Mouse (Mus musculus): Measurements from ENCODE around the gene Calcoco1. TPM values are rescaled to one million over a fixed set of nuclear protein-coding genes. Genes with fewer than 3 reads are reported as not detected.

Gene Calcoco1
- polyA plus RNA-seq, 1 experiment from 2014 or later = 21.9 TPM

- Histone ChIP-seq H3K27me3 (ENCODE audit: poor library complexity, severe bottlenecking) (peaks cover 100% of the 10 kb centered on the region), H3K4me3 (peak overlapping the region; percentile 57), H3K9me3 (no peaks in the 10 kb centered on the region), H3K27ac (peak overlapping the region; percentile 79), H3K4me1 (peaks cover 58% of the 10 kb centered on the region), H3K36me3 (replicated peaks) (no peaks in the 10 kb centered on the region)
- WGBS = under 1% methylated on average over 72 of the region's 75 CpGs
- peak; percentile 70 for DNase-seq (ENCODE audit: extremely low spot score, low spot score)
Measured at GRCm38 (mm10) chr15:102746488-102747285, 24.7 kb upstream of the Calcoco1 start.

GRCm38 (mm10) chr15:102746126-102746487 is 24.1 kb upstream of the Calcoco1 start:
- 6% methylated on average over 11 of the region's 11 CpGs for WGBS
- peak overlapping the region; percentile 57 for H3K4me3 ChIP-seq
- H3K27me3 ChIP-seq (ENCODE audit: poor library complexity, severe bottlenecking) = peaks cover 100% of the 10 kb centered on the region
- peak overlapping the region; percentile 79 for H3K27ac ChIP-seq
- H3K9me3 ChIP-seq = no peaks in the 10 kb centered on the region
- DNase-seq (ENCODE audit: extremely low spot score, low spot score) = no peak
- H3K4me1 ChIP-seq = peaks cover 58% of the 10 kb centered on the region
- H3K36me3 ChIP-seq (replicated peaks) = no peaks in the 10 kb centered on the region

- Histone ChIP-seq H3K4me1 (peaks cover 58% of the 10 kb centered on the region), H3K36me3 (replicated peaks) (no peaks in the 10 kb centered on the region), H3K27ac (no peak overlapping the region), H3K9me3 (no peaks in the 10 kb centered on the region), H3K4me3 (no peak overlapping the region), H3K27me3 (ENCODE audit: poor library complexity, severe bottlenecking) (peaks cover 99% of the 10 kb centered on the region)
- DNase-seq (ENCODE audit: extremely low spot score, low spot score) = no peak
- WGBS = 15% methylated on average over 5 of the region's 5 CpGs
Measured at GRCm38 (mm10) chr15:102745387-102745786, 23.4 kb upstream of the Calcoco1 start.

- no peak overlapping the region for H3K4me3 ChIP-seq
- H3K27me3 ChIP-seq (ENCODE audit: poor library complexity, severe bottlenecking) = peaks cover 99% of the 10 kb centered on the region
- peak overlapping the region; percentile 83; the same call in 1 of the 2 replicates for H3K27ac ChIP-seq
- H3K4me1 ChIP-seq = peaks cover 62% of the 10 kb centered on the region
- 5% methylated on average over 9 of the region's 9 CpGs for WGBS
- DNase-seq (ENCODE audit: extremely low spot score, low spot score) = no peak
- H3K9me3 ChIP-seq = no peaks in the 10 kb centered on the region
- H3K36me3 ChIP-seq (replicated peaks) = no peaks in the 10 kb centered on the region
Measured at GRCm38 (mm10) chr15:102744831-102745230, 22.9 kb upstream of the Calcoco1 start.

- Histone ChIP-seq H3K4me1 (peaks cover 65% of the 10 kb centered on the region), H3K4me3 (peak overlapping the region; percentile 28; the same call in 1 of the 2 replicates), H3K36me3 (replicated peaks) (no peaks in the 10 kb centered on the region), H3K27me3 (ENCODE audit: poor library complexity, severe bottlenecking) (peaks cover 99% of the 10 kb centered on the region), H3K9me3 (no peaks in the 10 kb centered on the region), H3K27ac (peak overlapping the region; percentile 83)
- peak; percentile 29 for DNase-seq (ENCODE audit: extremely low spot score, low spot score)
- WGBS = 6% methylated on average over 7 of the region's 7 CpGs
Measured at GRCm38 (mm10) chr15:102744416-102744815, 22.4 kb upstream of the Calcoco1 start.

- Histone ChIP-seq H3K27ac (peak overlapping the region; percentile 83), H3K4me1 (peaks cover 65% of the 10 kb centered on the region), H3K36me3 (replicated peaks) (no peaks in the 10 kb centered on the region), H3K4me3 (peak overlapping the region; percentile 28), H3K9me3 (no peaks in the 10 kb centered on the region), H3K27me3 (ENCODE audit: poor library complexity, severe bottlenecking) (peaks cover 99% of the 10 kb centered on the region)
- 0% methylated on average over 14 of the region's 14 CpGs for WGBS
- peak; percentile 76 for DNase-seq (ENCODE audit: extremely low spot score, low spot score)
Measured at GRCm38 (mm10) chr15:102743996-102744395, 22.0 kb upstream of the Calcoco1 start.

- H3K9me3 ChIP-seq = no peaks in the 10 kb centered on the region
- H3K4me3 ChIP-seq = 0 out of 2 replicates have a peak overlapping the region, but pooled peaks have one; percentile 5
- no peak for DNase-seq (ENCODE audit: extremely low spot score, low spot score)
- no peaks in the 10 kb centered on the region for H3K36me3 ChIP-seq (replicated peaks)
- peaks cover 99% of the 10 kb centered on the region for H3K27me3 ChIP-seq (ENCODE audit: poor library complexity, severe bottlenecking)
- WGBS = 23% methylated on average over 8 of the region's 8 CpGs
- H3K27ac ChIP-seq = 0 out of 2 replicates have a peak overlapping the region, but pooled peaks have one; percentile 18
- H3K4me1 ChIP-seq = peaks cover 64% of the 10 kb centered on the region
Measured at GRCm38 (mm10) chr15:102743196-102743595, 21.2 kb upstream of the Calcoco1 start.

- WGBS = under 1% methylated on average over 10 of the region's 10 CpGs
- H3K4me1 ChIP-seq = peaks cover 58% of the 10 kb centered on the region
- DNase-seq (ENCODE audit: extremely low spot score, low spot score) = peak; percentile 92
- peaks cover 99% of the 10 kb centered on the region for H3K27me3 ChIP-seq (ENCODE audit: poor library complexity, severe bottlenecking)
- no peak overlapping the region for H3K4me3 ChIP-seq
- no peaks in the 10 kb centered on the region for H3K36me3 ChIP-seq (replicated peaks)
- no peak overlapping the region for H3K27ac ChIP-seq
- no peaks in the 10 kb centered on the region for H3K9me3 ChIP-seq
Measured at GRCm38 (mm10) chr15:102742589-102742988, 20.6 kb upstream of the Calcoco1 start.

- Histone ChIP-seq H3K27me3 (ENCODE audit: poor library complexity, severe bottlenecking) (peaks cover 99% of the 10 kb centered on the region), H3K9me3 (no peaks in the 10 kb centered on the region), H3K27ac (no peak overlapping the region), H3K4me3 (no peak overlapping the region), H3K4me1 (peaks cover 49% of the 10 kb centered on the region), H3K36me3 (replicated peaks) (no peaks in the 10 kb centered on the region)
- DNase-seq (ENCODE audit: extremely low spot score, low spot score) = peak; percentile 51
- WGBS = 31% methylated on average over 15 of the region's 15 CpGs
Measured at GRCm38 (mm10) chr15:102739520-102740297, 17.7 kb upstream of the Calcoco1 start.

- H3K9me3 ChIP-seq = no peaks in the 10 kb centered on the region
- H3K27me3 ChIP-seq (ENCODE audit: poor library complexity, severe bottlenecking) = peaks cover 99% of the 10 kb centered on the region
- no peak overlapping the region for H3K27ac ChIP-seq
- H3K4me3 ChIP-seq = no peak overlapping the region
- H3K4me1 ChIP-seq = peaks cover 37% of the 10 kb centered on the region
- no peak for DNase-seq (ENCODE audit: extremely low spot score, low spot score)
- WGBS = 71% methylated on average over 2 of the region's 2 CpGs
- H3K36me3 ChIP-seq (replicated peaks) = no peaks in the 10 kb centered on the region
Measured at GRCm38 (mm10) chr15:102738434-102738833, 16.5 kb upstream of the Calcoco1 start.

GRCm38 (mm10) chr15:102737092-102737491 is 15.1 kb upstream of the Calcoco1 start:
- Histone ChIP-seq H3K27ac (no peak overlapping the region), H3K4me1 (peaks cover 25% of the 10 kb centered on the region), H3K9me3 (no peaks in the 10 kb centered on the region), H3K36me3 (replicated peaks) (no peaks in the 10 kb centered on the region), H3K4me3 (no peak overlapping the region), H3K27me3 (ENCODE audit: poor library complexity, severe bottlenecking) (peaks cover 98% of the 10 kb centered on the region)
- WGBS = 92% methylated on average over 19 of the region's 19 CpGs
- DNase-seq (ENCODE audit: extremely low spot score, low spot score) = no peak

GRCm38 (mm10) chr15:102736127-102736944 is 14.4 kb upstream of the Calcoco1 start:
- no peaks in the 10 kb centered on the region for H3K36me3 ChIP-seq (replicated peaks)
- DNase-seq (ENCODE audit: extremely low spot score, low spot score) = peak; percentile 28
- H3K9me3 ChIP-seq = no peaks in the 10 kb centered on the region
- peak overlapping the region; percentile 41 for H3K4me3 ChIP-seq
- H3K4me1 ChIP-seq = peaks cover 25% of the 10 kb centered on the region
- no peak overlapping the region for H3K27ac ChIP-seq
- WGBS = 11% methylated on average over 36 of the region's 36 CpGs
- peaks cover 90% of the 10 kb centered on the region for H3K27me3 ChIP-seq (ENCODE audit: poor library complexity, severe bottlenecking)
